Mouse (Mus musculus) small intestine, adult 2 months (tissue): ENCODE results near the gene Pcnx4.

ENCODE experiments used
- CTCF ChIP-seq: fragments of 200-500 bp; IDR thresholded peaks from 2 replicates; pipeline ENCODE4 v1.5.1; 2012; ENCODE audit warnings: low read depth, mild to moderate bottlenecking, control low read depth, inconsistent platforms, low read length, moderate library complexity, mixed read lengths; ENCODE audit not compliant: insufficient replicate concordance, insufficient read length; ENCODE audit errors: extremely low read depth
- POLR2A ChIP-seq: fragments of 200-500 bp; IDR thresholded peaks from 2 replicates; pipeline ENCODE4 v1.6.1; 2012; ENCODE audit warnings: low read depth, mild to moderate bottlenecking, control low read depth, inconsistent platforms, low read length, moderate library complexity

DNA sequence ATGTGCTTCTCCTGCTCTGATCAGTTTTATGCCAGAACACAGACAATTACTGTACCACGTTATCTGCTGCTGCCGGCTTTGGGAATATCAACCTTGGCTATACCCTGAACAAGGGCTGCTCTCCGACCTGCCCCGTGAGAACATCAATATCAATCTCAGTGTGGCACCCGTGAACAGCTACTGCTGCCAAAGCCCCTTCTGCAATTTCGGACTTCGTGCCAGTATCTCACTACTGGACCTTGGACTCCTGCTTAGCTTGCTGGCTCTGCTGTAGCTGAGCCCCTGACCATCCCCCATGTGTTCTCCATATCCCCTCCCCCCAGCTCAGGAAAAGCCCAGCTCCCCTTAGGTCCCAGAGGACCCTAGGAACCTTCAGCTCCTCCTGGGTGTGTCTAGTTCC, 84.7 kb downstream of the Pcnx4 start:
- TF ChIP-seq CTCF (no peak), POLR2A (no peak)
